Mouse (Mus musculus) brain, adult 2 months (tissue): Measurements from ENCODE around the gene Ube2z.

Source experiments
- DNase-seq: peaks from one replicate; pipeline ENCODE4 v3.0.0; 2011; ENCODE audit warnings: low read depth, low spot score

Gene Ube2z

GRCm38 (mm10) chr11:96006852-96007515, 58.2 kb downstream of the Ube2z start:
- DNase-seq = no peak

- no peak for DNase-seq
Measured at GRCm38 (mm10) chr11:96006367-96006851, 58.8 kb downstream of the Ube2z start.

- DNase-seq = no peak
Measured at GRCm38 (mm10) chr11:96005403-96006271, 59.6 kb downstream of the Ube2z start, which contains the start of gene Igf2bp1. Gene Igf2bp1, minus strand, starts transcription at chr11:96005940.

- no peak for DNase-seq
Measured at GRCm38 (mm10) chr11:96004793-96005402, 60.3 kb downstream of the Ube2z start.

GRCm38 (mm10) chr11:96003969-96004792, 61.0 kb downstream of the Ube2z start:
- DNase-seq = no peak

GRCm38 (mm10) chr11:96003100-96003900, 61.9 kb downstream of the Ube2z start:
- no peak for DNase-seq
